In the genomic region with DNA sequence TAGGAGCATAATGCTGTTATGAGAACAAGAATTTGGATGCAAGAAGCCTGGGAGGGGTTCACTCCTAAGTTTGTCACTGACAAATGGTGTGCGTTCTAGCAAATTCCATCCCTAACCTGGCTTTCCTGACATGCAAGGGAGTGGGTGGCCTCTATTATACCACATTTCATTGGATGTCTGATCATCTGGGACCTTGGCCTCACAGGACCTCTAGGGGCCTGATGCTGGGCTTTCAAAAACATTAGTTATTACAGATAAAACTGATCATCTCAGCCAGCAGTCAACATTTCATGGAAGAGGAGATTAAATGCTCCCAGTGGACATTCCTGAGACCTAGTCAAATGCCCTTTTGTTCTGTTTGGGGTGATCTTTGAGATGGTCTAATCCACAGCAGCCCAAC, we compare ENCODE assay signal across 32 mouse cellular contexts. TPM values are rescaled to one million over a fixed set of nuclear protein-coding genes. Genes with fewer than 3 reads are reported as not detected.
"Had no signal": no experiment of that assay in that cellular context is flagged by ENCODE, and none has a peak within 500 bp of the region (broad histone marks: within the 10 kb centered on the region; RNA-seq: fewer than 3 reads in every experiment).

No protein-coding gene starts in this region.

- H3K9me3 ChIP-seq: embryonic facial prominence, embryonic 10.5 days; embryonic facial prominence, embryonic 12.5 days; embryonic facial prominence, embryonic 13.5 days; embryonic facial prominence, embryonic 15.5 days; forebrain, embryonic 10.5 days; forebrain, embryonic 12.5 days; forebrain, embryonic 13.5 days; forebrain, embryonic 15.5 days had no signal

- H3K9ac ChIP-seq: embryonic facial prominence, embryonic 12.5 days; embryonic facial prominence, embryonic 13.5 days; embryonic facial prominence, embryonic 15.5 days; forebrain, embryonic 12.5 days; forebrain, embryonic 13.5 days; forebrain, embryonic 15.5 days; forebrain, postnatal 0 days had no signal

- H3K4me3 ChIP-seq: embryonic facial prominence, embryonic 10.5 days; embryonic facial prominence, embryonic 12.5 days; embryonic facial prominence, embryonic 13.5 days; embryonic facial prominence, embryonic 15.5 days; erythroblast, embryonic 14.5 days; forebrain, embryonic 10.5 days; forebrain, embryonic 12.5 days; forebrain, embryonic 13.5 days; forebrain, embryonic 15.5 days; gastrocnemius, adult 2 months; heart, adult 2 months had no signal

- H3K27me3 ChIP-seq: embryonic facial prominence, embryonic 12.5 days; embryonic facial prominence, embryonic 13.5 days; embryonic facial prominence, embryonic 15.5 days; forebrain, embryonic 12.5 days; forebrain, embryonic 13.5 days; forebrain, embryonic 15.5 days had no signal

- ATAC-seq: forebrain, embryonic 13.5 days; forebrain, embryonic 14.5 days; forebrain, embryonic 15.5 days; forebrain, embryonic 16.5 days; forebrain, postnatal 0 days had no signal

- DNase-seq: cerebellum, adult 2 months; cerebellum, adult 8-10 months; cerebellum, adult 9-10 months; cerebellum, adult 9-11 months; cerebellum, postnatal 10 days; cerebellum, postnatal 14 days; cerebellum, postnatal 25 days; cerebellum, postnatal 36 days; embryo, embryonic 11 days; forebrain, postnatal 0 days; gastrocnemius, adult 2 months; gastrocnemius, postnatal 10 days; gastrocnemius, postnatal 14 days; gastrocnemius, postnatal 25 days; gastrocnemius, postnatal 36 days; heart, adult 18-20 months; heart, adult 2 months had no signal

- H3K4me2 ChIP-seq: embryonic facial prominence, embryonic 12.5 days; embryonic facial prominence, embryonic 13.5 days; embryonic facial prominence, embryonic 15.5 days; forebrain, embryonic 12.5 days; forebrain, embryonic 13.5 days; forebrain, embryonic 15.5 days had no signal

- H3K36me3 ChIP-seq: embryonic facial prominence, embryonic 10.5 days; embryonic facial prominence, embryonic 12.5 days; embryonic facial prominence, embryonic 13.5 days; embryonic facial prominence, embryonic 15.5 days; forebrain, embryonic 10.5 days; forebrain, embryonic 12.5 days; forebrain, embryonic 15.5 days had no signal

- H3K27ac ChIP-seq: embryonic facial prominence, embryonic 10.5 days; embryonic facial prominence, embryonic 12.5 days; embryonic facial prominence, embryonic 13.5 days; embryonic facial prominence, embryonic 15.5 days; forebrain, embryonic 10.5 days; forebrain, embryonic 12.5 days; forebrain, embryonic 13.5 days; forebrain, embryonic 15.5 days; gastrocnemius, adult 2 months; heart, adult 2 months had no signal

- H3K4me1 ChIP-seq: embryonic facial prominence, embryonic 10.5 days; embryonic facial prominence, embryonic 12.5 days; embryonic facial prominence, embryonic 13.5 days; embryonic facial prominence, embryonic 15.5 days; forebrain, embryonic 10.5 days; forebrain, embryonic 12.5 days; forebrain, embryonic 13.5 days; forebrain, embryonic 15.5 days had no signal

RNA-seq across cellular contexts. Expression of a gene that starts 34.0 kb away (rescaled TPM):
- total RNA-seq: common myeloid progenitor, adult 5-6 weeks; gastrocnemius, adult 18-20 months; gastrocnemius, adult 2 months; gastrocnemius, adult 8-10 months; gastrocnemius, postnatal 36 days; granulocyte monocyte progenitor cell, adult 5-6 weeks had no signal
- polyA plus RNA-seq: embryonic facial prominence, embryonic 10.5 days; erythroblast, embryonic 14.5 days had no signal
